Mouse (Mus musculus) lung, adult 18-20 months (tissue): ENCODE measurements at regions not wholly inside any gene's neighbourhood (a gene's known extent, or its start where the extent isn't known, plus 50 kb on each side); places are given as distances from the start of the nearest gene placed in this dataset.

Experiments used
- DNase-seq, 2 experiments: peaks; one replicate each; pipeline ENCODE4 v3.0.0; 2022; ENCODE audit warnings: mixed read lengths in 2 of 2

DNA sequence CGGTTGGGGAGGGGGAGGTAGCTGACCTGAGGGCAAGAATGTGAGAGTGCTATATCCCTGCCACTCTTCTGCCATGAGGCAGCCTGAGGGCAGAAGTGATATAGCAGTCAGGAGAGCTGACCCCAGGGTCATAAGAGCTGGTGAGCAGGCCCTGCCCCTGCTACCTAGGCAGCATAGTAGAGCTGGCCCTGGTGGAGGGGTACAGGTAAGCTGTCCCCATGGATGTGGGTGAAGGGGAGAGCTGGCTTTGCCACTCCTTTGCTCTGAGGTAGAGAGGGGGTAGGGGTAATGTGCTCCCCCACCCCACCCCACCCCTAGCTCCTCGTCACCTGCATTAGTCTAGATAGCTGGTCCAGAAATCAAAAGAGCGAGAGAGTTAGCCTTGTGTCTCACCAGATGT lies 61.3 kb upstream of the Gm3839 start:
- no peak for DNase-seq

DNA sequence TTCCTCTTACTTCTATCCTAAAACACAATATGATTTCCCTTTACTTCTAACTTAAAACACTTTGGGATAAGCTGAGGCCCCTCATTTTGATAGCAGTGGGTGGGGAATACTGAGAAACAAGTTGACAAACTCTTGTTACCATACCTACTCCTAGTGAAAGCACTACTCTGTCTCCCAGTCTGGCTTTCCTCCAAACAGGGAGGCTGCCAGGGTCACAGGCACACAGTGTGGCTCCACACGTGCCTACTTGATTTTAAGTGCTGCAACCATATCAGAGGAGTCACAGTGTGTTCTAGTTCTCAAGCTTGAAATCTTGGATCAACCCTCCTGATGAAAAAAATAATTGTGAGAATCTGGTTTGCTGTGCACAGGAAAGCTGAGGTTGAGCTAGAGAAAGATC lies 65.8 kb upstream of the Gm3839 start:
- DNase-seq: no peak

DNA sequence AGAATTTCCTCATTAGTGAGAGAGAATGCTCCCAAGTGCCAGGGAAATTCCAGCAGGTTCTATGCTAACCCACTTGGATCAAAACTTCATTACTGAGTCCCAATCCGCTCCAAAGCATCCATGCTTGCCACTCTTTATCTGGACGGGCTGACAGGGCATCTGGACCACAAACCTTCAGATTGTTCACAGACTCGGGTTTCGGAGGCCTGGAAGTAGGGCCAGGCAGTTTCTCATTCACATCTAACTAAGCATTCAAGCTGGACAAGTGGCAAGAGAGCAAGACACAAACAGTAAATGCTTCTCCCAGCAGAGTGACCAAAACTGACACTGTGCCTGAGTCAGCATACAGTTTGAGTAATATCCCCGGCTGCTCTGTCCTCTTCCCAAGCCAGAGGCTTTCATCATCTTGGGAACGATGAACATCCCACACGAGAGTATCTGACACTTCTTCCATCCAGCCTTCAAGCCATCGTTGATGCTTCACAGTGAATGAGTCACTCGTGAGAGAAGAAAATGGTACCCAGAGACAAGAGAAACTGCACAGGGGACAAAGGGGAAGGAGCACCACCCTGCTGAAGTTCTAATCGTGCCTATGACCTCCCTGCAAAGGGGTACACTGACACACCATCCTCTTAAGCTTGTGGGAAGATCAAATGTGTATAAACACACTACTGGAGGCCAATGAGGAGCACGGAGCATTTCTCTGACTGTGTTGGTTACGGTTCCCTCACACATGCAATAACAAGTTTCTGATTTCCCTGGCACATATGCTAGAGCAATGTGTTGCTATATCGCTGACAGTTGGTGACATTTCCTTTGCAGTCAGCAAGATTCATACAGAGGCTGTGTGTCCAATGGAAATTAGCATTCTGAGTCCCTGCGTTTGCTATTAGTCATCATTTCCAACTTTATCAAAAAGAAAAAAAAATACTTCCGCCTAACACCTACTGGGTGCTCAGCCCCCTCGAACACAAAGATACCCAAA lies 72.0 kb upstream of the Gm3839 start:
- no peak for DNase-seq

DNA sequence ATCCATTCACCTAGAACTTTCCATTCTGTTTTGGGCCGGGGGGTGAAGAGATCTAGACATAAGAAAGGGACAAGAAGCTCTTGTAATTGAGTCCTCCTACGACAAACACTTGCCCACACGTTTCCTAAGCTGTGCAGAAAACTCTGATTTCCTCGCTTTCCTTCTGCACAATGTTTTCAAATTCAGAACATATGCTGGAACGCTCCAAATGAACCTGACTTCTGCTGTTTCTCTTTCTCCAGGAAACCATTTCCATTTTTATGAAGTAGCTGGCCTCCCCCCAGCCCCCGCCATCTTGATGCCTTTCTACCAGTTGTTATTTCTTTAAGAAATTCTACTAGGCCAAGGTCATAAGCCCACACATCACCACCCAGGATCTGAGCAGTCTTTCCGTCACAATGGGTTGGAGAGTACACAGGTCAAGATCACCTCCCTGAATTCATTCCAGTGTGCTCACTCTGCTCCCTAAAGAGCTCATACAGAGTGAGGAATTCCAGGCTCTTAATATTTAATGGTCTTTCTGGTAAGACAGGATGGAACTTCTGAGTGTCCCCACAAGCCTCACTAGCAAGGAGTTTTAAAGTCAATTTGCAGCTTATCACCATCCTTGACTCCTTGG lies 78.7 kb upstream of the Gm3839 start:
- no peak for DNase-seq

DNA sequence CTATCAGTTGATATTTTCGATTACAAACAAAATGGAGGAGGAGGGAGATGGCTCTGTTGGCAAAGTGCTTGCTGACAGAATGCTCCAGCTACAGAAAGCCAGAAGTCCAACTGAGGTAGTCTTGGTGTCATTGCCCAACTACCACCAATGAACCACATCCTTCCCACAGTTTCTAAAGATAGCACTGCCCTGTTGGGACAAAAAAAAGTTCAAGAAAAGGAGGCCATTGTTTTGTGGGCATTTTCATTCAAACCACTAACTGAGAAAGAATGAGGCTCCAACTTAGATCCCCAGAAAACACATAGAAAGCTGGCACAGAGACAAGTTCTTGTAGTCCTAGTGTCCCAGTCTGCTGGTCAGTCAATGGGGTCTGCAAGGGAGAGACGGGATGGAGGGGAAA lies 82.1 kb upstream of the Gm3839 start:
- DNase-seq: no peak

DNA sequence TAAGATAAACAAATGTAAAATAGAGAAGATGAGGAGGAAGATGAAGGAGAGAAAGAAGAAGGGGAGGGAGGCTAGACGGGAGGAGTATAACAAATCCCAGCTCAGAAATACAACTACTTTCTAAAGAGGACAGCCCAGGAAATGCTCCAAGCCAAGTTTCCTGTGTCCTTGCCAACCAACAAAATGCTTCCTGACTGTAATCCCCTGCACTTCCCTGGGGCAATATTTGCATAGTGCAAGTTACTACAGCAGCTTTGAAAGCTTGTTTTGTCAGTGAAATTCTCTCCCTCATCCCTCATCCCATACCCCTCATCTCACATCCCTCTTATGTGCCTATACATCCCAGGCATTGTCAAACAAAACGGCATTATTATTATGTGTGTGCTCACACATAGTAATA lies 83.7 kb upstream of the Gm3839 start:
- peak in 1 of 2 experiments; percentile 4 for DNase-seq

DNA sequence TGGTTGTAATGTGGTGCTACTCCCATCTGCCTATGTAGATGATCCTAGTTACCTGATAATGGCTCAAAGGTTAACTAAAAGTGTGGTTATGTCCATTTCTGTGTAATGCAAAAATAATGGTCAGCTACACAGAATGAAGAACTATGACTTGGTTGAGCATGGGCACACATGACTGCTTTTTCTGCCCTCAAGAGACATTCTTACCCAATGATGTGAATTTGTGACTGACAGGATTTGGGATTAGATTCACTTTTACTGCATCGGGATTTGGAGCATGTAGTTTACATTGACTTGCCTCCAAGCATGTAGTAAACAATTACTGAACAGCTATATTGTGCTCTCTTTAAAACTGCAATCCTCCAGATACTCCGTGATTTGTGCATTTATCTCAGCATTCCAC lies 93.4 kb upstream of the Gm3839 start:
- DNase-seq: no peak

DNA sequence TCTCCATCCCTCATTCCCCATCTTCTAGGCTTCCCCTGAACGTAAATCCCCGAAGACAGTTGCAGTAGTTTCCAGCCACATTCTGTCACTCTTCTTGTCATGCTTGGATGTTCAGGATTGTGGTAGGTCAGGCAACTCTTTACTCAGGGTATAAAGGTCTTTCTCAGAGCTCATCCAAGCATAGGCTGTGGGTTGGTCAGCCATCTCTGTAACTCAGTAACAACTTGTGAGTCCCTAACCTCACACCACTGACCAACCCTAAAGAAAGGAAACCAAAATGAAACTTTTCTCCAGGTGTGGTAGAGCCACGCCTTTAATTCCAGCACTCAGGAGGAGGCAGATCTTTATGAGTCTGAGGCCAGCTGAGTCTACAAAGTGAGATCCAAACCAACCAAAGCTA lies 75.6 kb upstream of the Ptprg start:
- no peak for DNase-seq

DNA sequence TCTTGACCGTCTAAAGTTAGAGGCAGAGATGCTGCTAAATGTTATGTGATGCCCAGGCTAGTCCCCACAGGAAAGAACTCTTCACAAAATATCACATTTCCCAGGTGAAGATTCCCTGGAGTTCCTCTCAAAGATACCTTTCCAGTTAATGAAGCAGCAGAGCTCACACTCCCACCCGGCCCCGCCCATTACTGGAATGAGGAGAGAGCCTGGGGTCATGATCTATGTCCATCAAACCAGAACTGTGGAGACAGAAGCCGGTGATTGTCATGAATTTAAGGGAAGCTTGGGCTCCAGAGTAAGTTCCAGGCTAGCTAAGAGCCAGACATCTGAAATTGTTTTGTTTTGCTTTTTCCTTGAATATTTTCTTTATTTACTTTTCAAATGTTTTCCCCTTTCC lies 71.2 kb upstream of the Ptprg start:
- no peak for DNase-seq

DNA sequence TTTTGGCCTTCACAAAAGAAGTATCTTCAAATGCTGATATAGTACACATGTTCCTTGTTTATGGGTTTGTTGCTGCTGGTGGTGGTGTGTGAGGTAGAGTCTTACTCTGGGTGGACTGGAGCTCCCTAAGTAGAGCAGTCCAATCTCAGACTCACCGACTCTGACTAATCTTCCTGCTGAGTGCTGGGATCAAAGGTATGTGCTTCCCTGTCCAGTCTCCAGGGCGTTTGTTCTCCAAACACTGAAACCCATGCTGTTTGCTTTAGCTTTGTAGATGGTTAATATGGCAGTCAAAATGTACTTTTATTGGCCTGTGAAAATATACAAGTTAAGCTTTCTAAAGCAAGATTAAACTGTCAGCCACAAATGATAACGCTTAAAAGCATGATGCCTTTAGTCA lies 67.0 kb upstream of the Ptprg start:
- no peak for DNase-seq

DNA sequence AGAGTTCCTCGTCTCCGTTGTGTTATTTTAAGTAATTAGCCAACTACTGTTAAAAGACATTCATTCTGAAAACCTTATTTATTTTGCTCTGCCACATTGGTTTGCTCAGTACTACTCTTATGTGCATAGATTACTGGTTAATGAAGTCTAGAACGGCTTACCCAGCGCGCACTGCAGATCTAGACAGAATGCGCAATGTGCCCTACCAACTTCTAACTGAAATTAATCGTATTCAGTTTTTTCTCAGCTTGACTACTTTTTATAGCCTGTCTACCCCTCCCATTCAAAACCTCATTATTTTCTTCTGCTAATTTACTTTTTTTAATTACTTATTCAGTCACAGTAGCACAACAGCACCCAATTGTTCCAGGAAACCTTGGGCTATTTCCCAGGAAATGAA lies 51.6 kb upstream of the Ptprg start:
- no peak for DNase-seq

DNA sequence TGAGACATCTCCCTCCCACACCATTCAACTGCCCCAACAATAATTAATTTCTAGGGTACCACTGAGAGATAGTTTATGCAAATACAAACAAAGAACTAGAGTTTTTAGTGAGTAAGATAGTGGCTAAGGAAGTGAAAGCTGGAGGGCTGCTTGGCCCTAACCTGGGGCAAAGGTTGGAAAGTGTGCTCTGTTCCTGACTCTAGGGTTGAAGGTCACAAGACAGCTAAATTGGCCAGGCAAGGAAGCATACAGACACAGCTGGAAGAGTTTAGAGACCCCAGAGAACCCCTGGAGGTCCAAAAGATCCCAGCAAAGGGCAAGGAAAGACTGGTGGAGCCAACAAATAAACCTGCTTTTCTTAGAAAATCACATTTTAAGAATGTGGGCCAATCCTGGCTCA lies 50.2 kb upstream of the Ptprg start:
- no peak for DNase-seq
